Mouse (Mus musculus): ENCODE results near the gene Frmd4b. TPM values are rescaled to one million over a fixed set of nuclear protein-coding genes. Genes with fewer than 3 reads are reported as not detected.
"Not testable (repeated sequence)": the region's sequence is repeated elsewhere in the genome, so short reads cannot be mapped to it uniquely, and the experiment has no call there.

The Frmd4b gene
- polyA plus RNA-seq, 1 experiment, result 14.3 TPM

GRCm38 (mm10) chr6:97265240-97265639 lies 352.1 kb downstream of the Frmd4b start:
- no peak for DNase-seq (ENCODE audit: low read depth in 1 of 2, low spot score in 2 of 2)
- TF ChIP-seq CTCF (IDR thresholded peaks at IDR 0.05; ENCODE audit: extremely low read depth, insufficient read depth, insufficient read length, insufficient replicate concordance) (no peak), POLR2A (IDR thresholded peaks at IDR 0.05; ENCODE audit: low read depth, low read length) (no peak)
- H3K27me3 ChIP-seq (ENCODE audit: control insufficient read depth, insufficient read depth, low read length), result no peaks in the 10 kb centered on the region
- H3K4me3 ChIP-seq (ENCODE audit: extremely low read depth, insufficient read depth, insufficient read length), result no peak overlapping the region
- H3K36me3 ChIP-seq (ENCODE audit: control insufficient read depth, insufficient read depth, low read length), result no peaks in the 10 kb centered on the region
- WGBS, result 88% methylated on average over 8 of the region's 8 CpGs
- no peak overlapping the region for H3K27ac ChIP-seq (ENCODE audit: insufficient read depth, low read length)
- H3K4me1 ChIP-seq (ENCODE audit: control insufficient read depth, insufficient read depth, insufficient read length), result no peaks in the 10 kb centered on the region

- not testable (repeated sequence) for DNase-seq (ENCODE audit: low read depth in 1 of 2, low spot score in 2 of 2); H3K4me3 ChIP-seq (ENCODE audit: extremely low read depth, insufficient read depth, insufficient read length); H3K27me3 ChIP-seq (ENCODE audit: control insufficient read depth, insufficient read depth, low read length); H3K27ac ChIP-seq (ENCODE audit: insufficient read depth, low read length); H3K4me1 ChIP-seq (ENCODE audit: control insufficient read depth, insufficient read depth, insufficient read length); H3K36me3 ChIP-seq (ENCODE audit: control insufficient read depth, insufficient read depth, low read length)
These were observed 353.6 kb downstream of the Frmd4b start for GRCm38 (mm10) chr6:97263750-97264149.

GRCm38 (mm10) chr6:97262229-97262628 lies 355.1 kb downstream of the Frmd4b start:
- Histone ChIP-seq H3K4me3 (ENCODE audit: extremely low read depth, insufficient read depth, insufficient read length) (no peak overlapping the region), H3K27ac (ENCODE audit: insufficient read depth, low read length) (no peak overlapping the region)
- no peak for TF ChIP-seq CTCF (IDR thresholded peaks at IDR 0.05; ENCODE audit: extremely low read depth, insufficient read depth, insufficient read length, insufficient replicate concordance)
- TF ChIP-seq POLR2A (IDR thresholded peaks at IDR 0.05; ENCODE audit: low read depth, low read length), result no peak

DNA sequence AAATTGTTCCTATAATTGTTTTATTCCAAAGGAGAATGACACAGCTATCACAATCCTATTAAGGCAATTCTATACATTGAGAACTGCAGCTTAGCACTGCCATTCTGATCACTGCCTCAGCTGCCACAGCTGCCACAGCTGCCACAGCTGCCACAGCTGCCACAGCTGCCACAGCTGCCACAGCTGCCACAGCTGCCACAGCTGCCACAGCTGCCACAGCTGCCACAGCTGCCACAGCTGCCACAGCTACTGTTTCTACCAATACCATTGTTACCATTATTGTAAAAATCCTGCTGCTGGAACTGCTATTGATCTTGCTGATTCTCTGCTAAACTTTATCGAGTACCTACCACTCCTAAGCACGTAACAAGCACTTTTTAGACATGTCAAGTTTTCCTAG lies 357.4 kb downstream of the Frmd4b start:
- H3K27ac ChIP-seq (ENCODE audit: insufficient read depth, low read length); DNase-seq (ENCODE audit: low read depth in 1 of 2, low spot score in 2 of 2); H3K4me3 ChIP-seq (ENCODE audit: extremely low read depth, insufficient read depth, insufficient read length); H3K36me3 ChIP-seq (ENCODE audit: control insufficient read depth, insufficient read depth, low read length); H3K27me3 ChIP-seq (ENCODE audit: control insufficient read depth, insufficient read depth, low read length); H3K4me1 ChIP-seq (ENCODE audit: control insufficient read depth, insufficient read depth, insufficient read length): not testable (repeated sequence)
- 97% methylated on average over 2 of the region's 2 CpGs for WGBS

More at GRCm38 (mm10) chr6:97262229-97262628, 355.1 kb downstream of the Frmd4b start:
- H3K4me1 ChIP-seq (ENCODE audit: control insufficient read depth, insufficient read depth, insufficient read length), result no peaks in the 10 kb centered on the region
- 71% methylated on average over 4 of the region's 4 CpGs for WGBS
- H3K27me3 ChIP-seq (ENCODE audit: control insufficient read depth, insufficient read depth, low read length), result no peaks in the 10 kb centered on the region
- no peak for DNase-seq (ENCODE audit: low read depth in 1 of 2, low spot score in 2 of 2)
- H3K36me3 ChIP-seq (ENCODE audit: control insufficient read depth, insufficient read depth, low read length), result no peaks in the 10 kb centered on the region

GRCm38 (mm10) chr6:97258489-97258888 lies 358.9 kb downstream of the Frmd4b start:
- 85% methylated on average over 1 of the region's 1 CpGs for WGBS
- H3K4me3 ChIP-seq (ENCODE audit: extremely low read depth, insufficient read depth, insufficient read length), result no peak overlapping the region
- TF ChIP-seq POLR2A (IDR thresholded peaks at IDR 0.05; ENCODE audit: low read depth, low read length) (no peak), CTCF (IDR thresholded peaks at IDR 0.05; ENCODE audit: extremely low read depth, insufficient read depth, insufficient read length, insufficient replicate concordance) (no peak)
- no peak overlapping the region for H3K27ac ChIP-seq (ENCODE audit: insufficient read depth, low read length)
- no peaks in the 10 kb centered on the region for H3K36me3 ChIP-seq (ENCODE audit: control insufficient read depth, insufficient read depth, low read length)
- no peaks in the 10 kb centered on the region for H3K4me1 ChIP-seq (ENCODE audit: control insufficient read depth, insufficient read depth, insufficient read length)
- no peak for DNase-seq (ENCODE audit: low read depth in 1 of 2, low spot score in 2 of 2)
- no peaks in the 10 kb centered on the region for H3K27me3 ChIP-seq (ENCODE audit: control insufficient read depth, insufficient read depth, low read length)

DNA sequence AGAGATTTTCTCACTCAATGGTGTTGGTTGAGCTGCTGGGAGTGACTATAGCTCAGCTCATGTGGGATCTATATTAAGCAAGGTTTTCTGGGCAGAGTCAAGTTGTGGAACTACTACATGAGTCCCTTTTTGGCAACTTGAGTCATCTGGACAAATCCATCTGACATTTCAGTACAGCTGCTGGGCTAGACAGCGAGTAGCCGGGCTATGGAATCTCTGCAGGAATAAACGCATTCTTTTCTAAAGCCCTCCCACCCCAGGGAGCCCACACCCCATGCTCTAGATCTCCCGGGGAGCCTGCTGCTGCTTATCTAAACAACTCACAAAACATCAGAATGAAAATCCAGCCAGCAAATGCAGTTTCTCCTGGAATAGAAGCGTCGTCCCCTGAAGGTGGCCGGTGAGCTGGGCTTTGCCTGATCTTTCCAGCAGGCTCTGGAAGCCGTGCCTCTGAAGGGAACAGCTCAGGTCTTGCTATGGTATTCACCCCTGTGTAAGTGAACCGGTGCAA lies 364.6 kb downstream of the Frmd4b start, which contains the start of gene Lmod3:
Lmod3 (minus strand) TSS at position 49 of the 511 bp plus-strand sequence.
- 85% methylated on average over 9 of the region's 9 CpGs for WGBS
- no peak for DNase-seq (ENCODE audit: low read depth in 1 of 2, low spot score in 2 of 2)

DNA sequence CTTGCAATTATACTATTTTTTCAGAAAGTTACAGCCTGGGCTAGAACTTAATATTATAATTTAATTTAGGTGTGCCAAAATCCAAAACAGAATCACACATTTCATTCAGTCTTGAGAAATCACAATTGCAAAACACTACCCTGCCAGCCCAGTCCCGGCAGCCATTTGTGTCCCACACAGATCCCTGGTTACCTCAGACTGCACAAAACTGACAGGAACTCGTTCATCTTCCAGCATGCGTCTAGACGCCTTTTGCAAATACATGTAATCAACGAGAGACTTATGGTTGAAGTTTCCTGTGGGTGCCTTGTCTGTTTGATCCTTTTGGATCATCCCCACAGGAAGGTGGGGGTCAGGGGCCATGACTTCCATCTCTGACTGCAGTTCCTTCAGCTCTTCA lies 365.3 kb downstream of the Frmd4b start:
- Histone ChIP-seq H3K36me3 (ENCODE audit: control insufficient read depth, insufficient read depth, low read length) (no peaks in the 10 kb centered on the region), H3K4me3 (ENCODE audit: extremely low read depth, insufficient read depth, insufficient read length) (no peak overlapping the region), H3K27ac (ENCODE audit: insufficient read depth, low read length) (no peak overlapping the region), H3K4me1 (ENCODE audit: control insufficient read depth, insufficient read depth, insufficient read length) (no peaks in the 10 kb centered on the region), H3K27me3 (ENCODE audit: control insufficient read depth, insufficient read depth, low read length) (no peaks in the 10 kb centered on the region; the same call in 1 of the 2 replicates)
- TF ChIP-seq POLR2A (IDR thresholded peaks at IDR 0.05; ENCODE audit: low read depth, low read length), result no peak
- no peak for TF ChIP-seq CTCF (IDR thresholded peaks at IDR 0.05; ENCODE audit: extremely low read depth, insufficient read depth, insufficient read length, insufficient replicate concordance)
- 68% methylated on average over 5 of the region's 5 CpGs for WGBS
- DNase-seq (ENCODE audit: low read depth in 1 of 2, low spot score in 2 of 2), result no peak

More for the DNA sequence above, 364.6 kb downstream of the Frmd4b start, which contains the start of gene Lmod3:
- Histone ChIP-seq H3K36me3 (ENCODE audit: control insufficient read depth, insufficient read depth, low read length) (no peaks in the 10 kb centered on the region), H3K27ac (ENCODE audit: insufficient read depth, low read length) (no peak within 1 kb of the TSS), H3K4me1 (ENCODE audit: control insufficient read depth, insufficient read depth, insufficient read length) (no peaks in the 10 kb centered on the region), H3K27me3 (ENCODE audit: control insufficient read depth, insufficient read depth, low read length) (no peaks in the 10 kb centered on the region), H3K4me3 (ENCODE audit: extremely low read depth, insufficient read depth, insufficient read length) (no peak within 1 kb of the TSS)
- TF ChIP-seq CTCF (IDR thresholded peaks at IDR 0.05; ENCODE audit: extremely low read depth, insufficient read depth, insufficient read length, insufficient replicate concordance) (no peak), POLR2A (IDR thresholded peaks at IDR 0.05; ENCODE audit: low read depth, low read length) (no peak)
